Mouse (Mus musculus) right cerebral cortex, adult 2 months (tissue): ENCODE measurements around the gene Tmem196.

Source experiments
- DNase-seq, 2 experiments: peaks; one replicate each; pipeline ENCODE4 v3.0.0; 2021 to 2022; ENCODE audit warnings: low spot score in 2 of 2

Gene Tmem196

GRCm38 (mm10) chr12:119945589-119946310 lies at the start of gene Tmem196:
Gene Tmem196, plus strand, starts transcription at chr12:119945822.
- peak; percentile 36 to 40 for DNase-seq

GRCm38 (mm10) chr12:119946311-119946692 lies 680 bp downstream of the Tmem196 start:
- peak in 1 of 2 experiments; percentile 31 for DNase-seq

- no peak for DNase-seq
Observed at GRCm38 (mm10) chr12:119957041-119957440, 11.4 kb downstream of the Tmem196 start.

GRCm38 (mm10) chr12:119960730-119961129 lies 15.1 kb downstream of the Tmem196 start:
- peak; percentile 46 to 58 for DNase-seq

- DNase-seq, result no peak
Observed at GRCm38 (mm10) chr12:119965373-119965772, 19.8 kb downstream of the Tmem196 start.

- DNase-seq, result no peak
Observed at GRCm38 (mm10) chr12:119970068-119970467, 24.4 kb downstream of the Tmem196 start.

- DNase-seq, result peak; percentile 42 to 70
Observed at GRCm38 (mm10) chr12:119981731-119982130, 36.1 kb downstream of the Tmem196 start.

GRCm38 (mm10) chr12:119998267-119998666 lies 52.6 kb downstream of the Tmem196 start:
- no peak for DNase-seq

GRCm38 (mm10) chr12:120004280-120004679 lies 58.7 kb downstream of the Tmem196 start:
- DNase-seq, result no peak

GRCm38 (mm10) chr12:120014768-120015167 lies 69.1 kb downstream of the Tmem196 start:
- no peak for DNase-seq

- no peak for DNase-seq
Observed at GRCm38 (mm10) chr12:120015201-120015600, 69.6 kb downstream of the Tmem196 start.

- DNase-seq, result peak in 1 of 2 experiments; percentile 60
Observed at GRCm38 (mm10) chr12:120028089-120028959, 82.7 kb downstream of the Tmem196 start.
